Mouse (Mus musculus) spleen, embryonic (tissue): ENCODE data around the gene Farsb.

ENCODE experiments used
- CTCF ChIA-PET: fragments of 350-600 bp; sonication (Branson Sonifier 250); formaldehyde crosslinking; loops from one replicate; lab custom pipeline; 2022; lab: Charles Lee

The Farsb gene

DNA sequence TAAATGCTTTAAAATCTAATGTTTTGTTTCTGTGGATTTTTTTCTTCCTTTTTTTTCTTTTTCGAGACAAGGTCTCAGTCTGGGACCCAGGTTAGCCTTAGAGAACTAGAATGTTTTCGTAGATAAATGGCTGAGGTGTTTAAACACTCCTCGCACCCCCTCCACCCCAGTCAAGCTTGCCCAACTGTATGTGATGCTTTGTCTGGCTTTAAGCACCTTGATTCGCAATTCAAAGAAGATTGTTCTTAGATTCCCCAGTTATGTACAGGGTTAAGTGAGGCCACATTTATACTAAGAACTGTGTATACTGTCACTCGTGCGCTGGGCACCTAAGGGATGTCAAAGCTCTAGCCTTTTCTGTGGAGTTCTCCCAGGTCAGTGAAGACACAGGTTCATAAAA is 68.4 kb downstream of the Farsb start:
- CTCF ChIA-PET, result no interaction called here

DNA sequence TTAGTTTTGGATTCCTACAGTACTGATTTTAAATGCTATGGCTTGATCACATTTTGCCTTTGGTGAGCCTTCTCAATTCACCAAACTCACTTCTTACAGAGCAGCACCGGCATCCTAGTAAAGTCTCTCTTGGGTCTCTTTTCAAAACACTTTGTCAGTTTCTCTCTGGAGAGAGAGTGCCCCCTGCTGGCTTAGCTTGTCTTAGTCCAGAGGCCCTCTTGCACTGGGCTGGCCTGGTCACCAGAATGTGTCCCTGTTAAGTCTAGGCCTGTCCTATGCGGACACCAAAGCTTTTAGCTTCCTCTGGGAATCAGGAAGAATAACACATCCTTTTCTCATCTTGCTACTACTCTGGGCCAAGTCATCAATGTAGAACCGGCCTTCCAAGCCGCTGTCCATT is 69.1 kb downstream of the Farsb start:
- CTCF ChIA-PET, result no interaction called here

DNA sequence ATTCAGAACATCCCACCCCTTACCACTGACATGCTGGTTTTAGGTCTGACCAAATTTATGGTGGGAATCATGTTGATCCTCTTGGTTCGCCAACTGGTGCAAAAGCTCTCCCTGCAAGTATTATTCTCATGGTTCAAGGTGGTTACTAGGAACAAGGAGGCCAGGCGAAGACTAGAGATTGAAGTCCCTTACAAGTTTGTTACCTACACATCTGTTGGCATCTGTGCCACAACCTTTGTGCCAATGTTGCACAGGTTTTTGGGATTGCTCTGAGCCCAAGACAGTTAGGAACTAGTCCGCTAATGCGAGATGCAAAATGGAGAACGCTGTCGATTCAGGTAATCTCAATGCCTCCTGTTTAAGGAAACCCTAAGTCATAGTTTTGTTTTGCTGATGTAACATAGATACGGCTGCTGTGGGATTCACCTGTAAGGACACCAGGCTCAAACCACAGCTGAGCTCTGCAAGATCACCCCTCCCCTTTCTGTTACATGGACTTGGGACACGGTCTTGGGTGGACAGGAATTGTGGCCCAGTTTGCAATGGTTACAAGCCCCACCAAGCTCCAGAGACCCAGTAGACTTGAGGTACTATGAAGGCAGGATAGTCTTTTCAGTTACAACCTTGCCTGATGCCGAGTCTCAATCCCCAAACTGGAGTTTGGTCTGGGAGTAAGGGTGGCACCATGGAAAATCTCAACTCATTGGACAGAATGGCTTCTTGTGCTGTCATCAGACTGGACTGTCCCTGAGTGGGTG is 71.4 kb downstream of the Farsb start:
- CTCF ChIA-PET, result no interaction called here

DNA sequence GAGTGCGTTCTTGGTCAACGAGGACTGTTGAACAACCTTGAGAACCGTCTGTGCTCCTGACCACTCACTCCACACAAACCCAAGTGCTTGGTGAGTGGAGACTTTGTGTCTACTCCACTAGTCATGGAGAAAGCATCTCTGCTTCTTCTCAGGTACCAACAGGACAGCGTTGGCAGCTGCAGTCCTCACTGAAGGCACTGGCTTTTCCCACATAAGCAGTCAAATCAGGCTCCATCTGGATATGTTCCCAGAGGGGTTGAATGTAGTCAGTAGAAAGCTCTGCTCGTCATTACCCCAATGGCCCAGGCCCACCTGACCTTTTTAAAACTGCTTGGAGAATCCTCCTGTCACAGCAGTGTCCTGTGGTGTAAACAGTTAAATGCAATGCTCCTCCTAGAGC is 74.3 kb downstream of the Farsb start:
- CTCF ChIA-PET, result no interaction called here

DNA sequence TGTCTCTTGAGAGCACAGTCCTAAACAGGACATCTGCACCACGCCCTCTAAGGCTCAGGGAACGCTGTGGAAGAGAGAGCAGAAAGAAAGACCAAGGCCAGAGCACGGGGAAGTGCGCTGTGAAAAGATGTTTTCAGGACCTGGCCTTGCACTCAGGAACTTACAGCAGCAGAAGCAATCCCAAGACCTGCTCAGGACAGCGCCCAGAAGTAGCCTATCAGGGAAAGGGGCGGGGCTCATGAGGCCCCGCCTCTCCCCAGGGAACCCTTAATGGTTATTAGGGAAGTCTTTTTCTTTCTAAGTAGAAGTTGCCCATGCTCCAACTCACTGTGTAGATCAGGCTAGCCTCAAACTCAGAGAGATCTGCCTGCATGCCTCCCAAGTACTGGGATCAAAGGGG is 76.0 kb downstream of the Farsb start:
- CTCF ChIA-PET, result no interaction called here

DNA sequence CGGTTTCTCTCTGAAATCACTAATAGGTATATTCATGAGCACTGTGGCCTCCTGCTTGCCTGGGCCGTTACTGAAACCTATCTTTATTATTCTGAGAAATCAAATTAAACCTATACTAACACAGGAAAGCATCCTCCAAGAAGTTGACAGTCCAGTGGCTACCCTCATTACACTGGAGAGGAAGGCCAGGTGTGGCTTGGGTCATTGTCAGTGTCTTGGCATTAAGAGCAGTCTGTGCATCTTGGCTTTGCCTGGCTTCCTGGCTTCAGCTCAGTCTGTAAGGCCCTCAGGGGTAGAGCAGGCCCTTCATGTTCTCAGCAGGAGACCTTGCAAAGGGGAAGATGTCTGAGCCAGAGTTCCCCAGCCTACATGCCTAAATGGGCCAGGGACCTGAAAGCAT is 79.3 kb downstream of the Farsb start:
- CTCF ChIA-PET, result interaction anchor here (0.6 kb wide), 1 partner anchor 14 kb away, joined by 6 read pairs; no protein-coding TSS in a partner anchor

DNA sequence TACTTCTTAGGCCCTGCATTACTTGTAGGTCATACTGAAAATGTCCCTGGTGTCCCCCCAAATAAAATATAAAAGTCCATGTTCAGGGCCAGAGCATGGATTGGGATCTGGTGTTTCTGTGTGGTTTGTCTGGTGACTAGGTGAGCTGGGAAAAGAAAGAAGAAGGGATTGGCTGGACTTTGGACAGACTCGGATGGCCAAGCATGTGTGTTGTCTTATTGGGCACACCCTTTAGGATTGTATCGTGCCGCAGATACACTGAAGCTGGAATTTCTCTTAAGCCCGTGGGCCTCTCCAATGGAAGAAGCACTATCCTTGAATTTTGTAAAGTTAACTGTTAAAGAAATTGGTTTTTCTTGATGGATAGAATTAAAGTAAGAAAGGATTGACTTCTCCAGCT is 87.3 kb downstream of the Farsb start:
- CTCF ChIA-PET, result no interaction called here

DNA sequence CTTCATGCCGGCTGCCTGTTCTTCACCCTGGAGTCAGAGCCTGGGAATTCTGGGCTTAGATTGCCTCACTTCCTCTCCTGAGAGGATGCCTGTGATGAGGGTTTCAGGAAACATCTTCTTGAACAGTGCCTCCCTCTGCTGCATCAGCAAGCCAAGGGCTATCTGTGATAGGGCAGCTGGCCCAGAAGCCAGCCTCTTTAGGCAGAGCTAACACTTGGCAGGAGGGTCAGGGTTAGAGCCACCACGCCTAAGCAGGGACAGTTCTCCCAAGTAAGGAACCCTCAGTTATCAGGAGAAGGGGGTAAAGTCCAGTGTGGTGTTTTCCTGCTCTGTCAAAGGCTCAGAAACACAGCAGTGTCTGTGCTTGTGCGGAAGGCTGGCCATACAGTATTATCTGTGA is 88.9 kb downstream of the Farsb start:
- CTCF ChIA-PET, result no interaction called here

DNA sequence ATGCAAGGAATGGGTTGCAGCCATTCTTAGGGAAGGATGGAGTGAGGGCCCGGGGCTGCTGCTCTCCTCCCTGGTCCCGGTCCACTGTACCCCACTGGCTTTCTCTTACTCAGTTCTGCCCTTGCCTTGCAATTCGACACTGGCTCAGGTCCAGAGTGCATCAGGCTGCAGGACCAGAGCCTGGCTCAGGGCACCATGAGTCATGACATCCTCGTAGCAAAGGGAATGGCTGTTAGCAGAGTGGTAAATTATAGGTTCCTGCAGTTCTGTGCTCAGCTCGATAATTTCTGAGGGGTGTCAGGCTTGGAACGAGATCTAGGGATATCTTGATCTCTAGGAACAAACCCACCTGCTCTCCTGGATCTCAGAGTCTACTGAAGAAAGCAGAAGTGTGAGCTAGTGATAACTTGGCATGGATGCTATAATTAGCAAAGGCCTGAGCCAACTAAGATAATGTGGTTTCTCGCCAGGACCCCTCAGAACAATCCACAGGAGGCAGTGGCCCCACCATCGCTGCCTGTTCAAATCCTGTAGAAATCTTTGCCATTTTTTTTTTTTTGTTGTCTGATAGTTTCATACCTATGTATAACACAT is 92.3 kb downstream of the Farsb start:
- CTCF ChIA-PET, result no interaction called here

DNA sequence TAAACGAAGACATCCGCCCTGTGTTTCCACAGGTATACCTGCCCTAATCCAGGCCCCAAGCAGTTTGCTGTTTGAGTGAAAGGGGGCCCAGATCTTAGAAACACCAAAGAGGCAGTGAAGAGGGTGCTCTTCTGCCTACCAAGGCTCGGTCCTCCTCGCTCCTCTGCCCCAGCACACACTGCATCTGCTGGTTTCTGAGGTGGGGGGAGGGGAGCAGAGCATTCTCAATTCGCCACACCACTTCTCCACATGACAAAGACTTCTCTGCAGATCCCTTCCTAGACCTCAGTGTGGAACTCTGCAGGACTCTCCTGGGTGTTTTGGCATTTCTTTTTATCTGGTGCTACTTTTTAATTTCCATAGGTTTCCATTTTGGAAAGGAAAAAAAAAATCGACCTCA is 93.0 kb downstream of the Farsb start:
- CTCF ChIA-PET, result no interaction called here

DNA sequence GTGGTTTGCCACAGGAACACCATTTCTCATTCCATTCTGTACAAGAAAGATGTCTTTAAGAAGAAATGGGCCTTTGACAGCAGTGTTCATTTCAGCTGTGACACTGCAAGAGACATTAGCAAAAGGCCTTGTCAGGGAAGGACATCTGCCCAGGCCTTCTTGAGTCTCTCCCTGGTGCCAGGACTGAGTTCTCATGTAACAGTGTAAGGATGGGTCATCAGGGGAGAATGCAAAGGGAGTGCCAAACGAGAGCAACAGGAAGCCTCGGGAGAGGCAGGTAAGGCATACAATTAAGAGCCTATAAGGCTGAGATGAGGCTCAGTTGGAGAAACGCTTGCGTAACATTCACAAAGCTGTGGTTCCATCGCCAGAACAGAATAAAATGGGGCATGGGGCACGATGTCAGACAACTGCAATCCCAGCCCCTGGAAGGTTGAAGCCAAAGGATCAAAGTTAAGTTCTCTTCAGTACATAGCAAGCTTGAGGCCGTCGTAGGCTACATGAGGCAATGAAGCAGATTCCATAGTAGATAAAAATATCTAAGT is 93.4 kb downstream of the Farsb start:
- CTCF ChIA-PET, result no interaction called here

DNA sequence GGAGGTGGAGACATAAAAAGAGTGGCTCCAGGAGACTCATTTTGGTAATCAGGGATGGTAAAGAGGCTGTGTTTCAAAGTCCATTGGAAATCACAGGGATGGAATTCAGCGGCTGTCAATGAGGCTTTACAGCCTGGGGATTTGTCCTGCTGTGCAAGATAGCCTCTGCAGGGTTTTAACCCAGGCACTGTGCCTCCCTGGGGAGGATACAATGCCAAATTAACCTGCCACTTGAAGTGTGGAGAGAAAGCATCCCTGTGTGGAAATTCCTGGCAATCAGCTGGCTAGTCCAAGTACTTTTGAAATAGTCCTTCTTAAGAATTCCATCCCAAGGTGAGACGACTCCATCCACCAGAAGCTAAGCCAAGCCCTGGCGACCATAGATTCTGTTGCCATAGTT is 99.8 kb downstream of the Farsb start:
- CTCF ChIA-PET, result no interaction called here

DNA sequence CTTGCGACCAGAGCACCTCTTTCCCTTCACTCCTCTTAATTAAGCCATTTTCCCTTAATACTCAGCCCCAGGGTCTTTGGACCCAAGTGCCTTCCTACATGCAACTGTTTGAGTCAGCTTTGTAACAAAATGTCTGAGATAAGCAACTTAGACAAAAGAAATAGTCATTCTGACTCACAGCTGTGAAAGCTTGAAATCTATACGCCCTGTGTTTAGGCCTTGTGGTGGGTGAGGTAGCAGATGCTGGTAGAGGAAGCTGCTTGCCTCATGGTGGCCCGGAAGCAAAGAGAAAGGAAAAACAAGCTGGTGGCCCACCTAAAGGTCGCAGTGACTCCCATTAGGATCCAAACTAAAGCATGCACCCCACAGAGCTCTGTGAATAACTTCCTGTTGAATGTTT is 100.8 kb downstream of the Farsb start:
- CTCF ChIA-PET, result no interaction called here

DNA sequence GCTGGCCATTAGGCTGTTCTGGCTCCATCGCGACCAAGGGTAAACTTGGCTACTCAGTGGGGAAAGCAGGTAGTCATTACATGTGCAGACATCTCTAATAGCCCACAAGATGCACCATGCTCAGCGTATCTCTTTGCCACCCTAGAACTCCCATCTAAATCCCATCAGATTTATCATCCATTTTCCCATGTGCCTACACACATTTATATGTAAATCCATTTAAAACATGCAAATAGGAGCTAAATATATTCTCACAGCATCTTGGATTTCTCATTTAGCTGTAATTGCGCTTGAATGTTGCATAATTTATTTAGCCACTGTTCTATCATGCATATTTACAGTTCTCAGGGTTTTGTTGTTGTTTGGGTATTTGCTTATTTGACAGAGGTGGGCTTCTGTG is 107.7 kb downstream of the Farsb start:
- CTCF ChIA-PET, result no interaction called here

DNA sequence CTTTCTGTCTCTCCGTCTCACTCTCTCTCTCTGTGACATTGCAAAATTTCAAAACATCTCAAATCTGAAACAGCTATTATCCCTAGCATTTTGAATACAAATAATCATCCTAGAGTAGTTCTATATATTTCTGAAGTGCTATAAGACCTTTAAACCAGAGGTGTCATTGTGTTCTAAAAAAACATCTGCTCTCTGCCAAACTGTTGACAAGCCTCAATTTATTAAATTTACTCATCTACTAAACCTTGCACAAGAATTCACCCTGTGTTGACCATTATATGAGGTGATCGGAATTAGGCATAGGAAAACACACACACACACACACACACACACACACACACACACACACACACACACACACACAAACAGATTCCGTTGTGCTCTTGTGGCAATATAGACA is 113.6 kb downstream of the Farsb start:
- CTCF ChIA-PET, result no interaction called here

DNA sequence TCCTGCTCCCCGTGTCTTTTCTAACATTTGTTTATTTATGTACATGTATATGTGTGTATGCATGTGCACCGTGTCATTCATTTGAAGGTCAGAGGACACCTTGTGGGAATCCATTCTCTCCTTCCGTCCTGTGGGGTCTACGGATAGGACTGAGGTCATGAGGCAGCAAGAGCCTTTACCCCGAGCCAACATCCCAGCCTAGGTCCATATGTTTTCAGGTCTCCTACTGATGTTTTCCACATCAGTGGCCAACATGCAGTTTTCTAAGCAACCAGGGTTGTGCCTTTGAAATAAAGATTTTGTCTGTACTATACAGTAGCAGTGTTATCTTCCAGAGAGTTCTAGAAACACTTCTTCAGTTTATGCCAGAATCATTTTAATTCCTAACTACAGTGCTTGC is 114.9 kb downstream of the Farsb start:
- CTCF ChIA-PET, result no interaction called here

DNA sequence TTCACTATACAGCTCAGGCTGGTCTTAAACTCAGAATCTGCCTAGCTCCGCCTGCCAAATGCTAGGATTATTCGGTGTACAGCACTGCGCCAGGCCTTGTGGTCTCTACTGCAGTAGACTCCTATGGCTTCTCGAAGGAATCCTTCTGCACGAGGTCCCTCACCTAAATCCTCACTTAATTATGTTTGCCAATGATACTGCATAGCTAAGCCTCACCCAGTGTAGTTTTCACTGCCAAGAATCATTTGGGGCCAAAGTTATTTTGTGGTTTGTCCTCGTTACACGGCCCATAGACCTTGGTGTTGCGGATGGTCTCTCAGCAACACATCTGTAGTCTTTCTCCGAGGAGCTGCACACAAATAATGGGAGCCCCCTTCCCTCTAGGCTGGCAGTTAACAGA is 116.4 kb downstream of the Farsb start:
- CTCF ChIA-PET, result no interaction called here

DNA sequence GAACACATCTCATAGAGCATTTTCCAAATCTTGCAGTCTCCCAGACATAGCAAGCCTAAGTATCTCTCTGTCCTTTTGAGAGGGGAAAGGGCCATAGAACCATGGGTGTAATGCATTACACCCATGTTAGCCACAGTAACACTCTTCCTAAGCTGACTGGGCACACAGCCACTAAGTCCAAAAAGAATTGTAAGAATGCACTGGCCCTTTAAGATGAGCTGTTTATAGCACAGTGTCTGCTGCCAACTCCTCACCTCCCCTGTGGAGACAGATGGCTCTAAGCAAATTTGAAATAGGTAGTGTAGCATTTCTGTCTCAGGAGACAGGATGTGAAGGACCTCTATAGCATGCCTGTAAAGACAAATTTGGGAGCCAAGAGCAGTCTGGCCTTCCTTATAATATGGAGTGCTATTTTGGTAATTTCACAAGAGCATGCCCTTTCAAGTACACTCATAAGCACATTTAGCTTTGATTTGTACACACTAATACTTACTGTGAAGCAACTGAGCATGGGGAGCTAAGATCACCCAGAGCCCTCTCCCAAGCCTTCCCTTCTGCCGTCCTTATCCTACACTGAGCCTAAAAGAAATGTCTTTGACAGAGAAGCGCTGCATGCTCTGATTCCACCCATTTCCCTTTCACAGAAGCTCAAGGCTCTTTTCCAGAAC is 117.0 kb downstream of the Farsb start:
- CTCF ChIA-PET, result no interaction called here

DNA sequence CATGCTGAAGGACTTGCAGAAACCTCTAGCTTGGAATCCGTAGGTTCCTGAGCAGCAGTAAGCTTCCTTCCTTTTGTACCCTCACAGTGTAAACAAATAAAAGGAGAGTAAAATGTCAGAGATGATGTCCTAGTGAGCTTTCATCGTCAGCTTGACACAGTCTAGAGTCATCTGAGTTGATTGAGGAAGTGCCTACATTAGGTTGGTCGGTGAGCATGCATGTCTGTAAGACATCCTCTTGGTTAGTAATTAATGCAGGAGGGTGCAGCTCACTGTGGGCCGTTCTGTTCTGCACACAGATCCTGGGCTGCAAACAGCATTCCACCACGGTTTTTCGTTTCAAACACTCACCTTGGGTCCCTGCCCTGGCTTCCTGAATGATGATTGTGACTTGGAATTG is 118.6 kb downstream of the Farsb start:
- CTCF ChIA-PET, result no interaction called here
